Mouse (Mus musculus): Measurements from ENCODE around the gene Ptprf.

Gene Ptprf

GRCm38 (mm10) chr4:118286202-118286601 lies 5.0 kb downstream of the Ptprf start:
- no peak for DNase-seq (ENCODE audit: low spot score)

DNA sequence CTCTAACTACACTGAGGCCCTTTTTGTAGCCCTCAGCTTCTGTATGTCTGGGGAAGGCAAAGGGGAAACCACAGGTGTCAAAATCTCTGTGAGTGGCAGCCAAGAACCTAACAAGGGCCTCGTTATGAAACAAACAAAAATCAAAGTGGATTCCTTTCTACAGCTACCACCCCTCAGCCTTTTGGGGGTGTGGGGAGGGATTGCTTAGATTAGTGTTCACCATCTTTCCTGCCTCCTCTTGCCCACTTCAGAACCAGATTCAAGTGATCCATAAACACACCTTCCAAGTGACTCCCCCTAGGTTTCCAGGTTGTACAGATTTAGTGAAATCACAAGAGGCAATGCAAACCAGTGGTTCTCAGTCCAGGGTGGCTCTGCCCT lies 9.0 kb downstream of the Ptprf start:
- no peak for DNase-seq (ENCODE audit: low spot score)

DNA sequence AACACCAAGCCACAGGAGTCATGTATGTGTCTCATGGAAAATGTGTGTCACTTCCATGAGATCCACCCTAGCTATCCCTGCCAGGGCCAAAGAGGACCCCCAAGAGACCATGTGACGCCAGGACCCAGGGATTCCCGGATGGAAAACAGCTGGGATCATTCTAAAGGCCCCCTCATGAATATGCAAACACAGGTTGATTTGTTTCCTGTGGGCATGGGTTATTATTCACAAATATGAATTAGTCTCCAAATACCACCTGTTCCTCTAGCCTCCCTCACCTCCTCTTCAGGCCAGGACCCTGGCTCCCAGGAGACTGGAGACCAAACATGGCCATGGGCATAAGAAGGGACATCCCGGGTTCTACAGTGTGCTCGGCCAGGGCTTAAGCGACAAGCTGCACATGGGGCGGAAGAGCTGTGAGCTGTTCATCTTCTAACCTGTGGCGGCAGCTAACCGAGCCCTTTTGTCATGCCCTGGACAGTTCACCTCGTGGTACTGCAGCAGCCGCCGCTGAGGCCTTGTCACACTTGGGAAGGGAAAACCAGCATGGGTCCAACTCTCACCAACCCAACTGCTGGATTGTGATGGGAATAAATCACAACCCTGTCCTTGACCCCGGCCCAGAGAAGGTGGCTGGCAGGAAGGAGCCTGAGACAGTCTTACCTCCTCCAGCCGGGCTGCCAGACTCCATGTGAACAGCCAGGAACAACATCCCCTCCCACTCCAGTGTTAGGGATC lies 9.6 kb downstream of the Ptprf start:
- no peak for DNase-seq (ENCODE audit: low spot score)

GRCm38 (mm10) chr4:118280506-118280905 lies 10.7 kb downstream of the Ptprf start:
- DNase-seq (ENCODE audit: low spot score), result peak; percentile 75

DNA sequence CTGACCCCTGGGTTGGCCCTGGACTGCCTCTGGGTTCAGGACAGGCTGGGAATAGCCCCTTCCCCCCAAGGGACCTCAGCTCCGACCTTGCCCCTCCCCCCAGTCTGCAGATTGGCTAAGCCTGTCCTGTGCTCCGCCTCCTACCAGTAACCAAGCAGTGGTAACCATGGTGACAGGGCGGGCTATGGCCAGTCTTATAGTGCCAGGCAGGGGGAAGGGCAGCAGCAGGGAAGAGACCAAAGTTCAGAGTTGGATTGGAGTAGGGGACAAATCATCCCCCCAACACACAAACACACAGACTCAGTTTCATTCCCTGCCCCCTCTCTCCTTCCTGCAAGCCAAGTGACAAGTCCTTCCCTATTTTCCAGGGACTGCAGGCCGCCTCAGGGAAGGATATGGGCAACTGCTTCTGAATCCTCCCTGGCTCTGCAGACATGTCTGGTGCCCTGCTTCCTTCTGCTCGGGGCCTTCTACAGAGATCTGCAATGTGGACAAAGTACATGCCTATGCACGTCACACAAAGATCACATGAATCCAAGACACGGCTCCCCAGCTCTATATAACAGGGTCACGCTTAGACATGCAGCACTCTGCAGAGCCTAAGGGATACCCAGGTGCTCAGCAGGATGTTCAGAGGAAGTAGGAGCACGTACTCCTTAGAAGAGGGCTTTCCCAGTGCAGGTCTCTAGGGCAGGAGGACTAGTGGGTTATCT lies 14.5 kb downstream of the Ptprf start:
- peak; percentile 74 for DNase-seq (ENCODE audit: low spot score)

GRCm38 (mm10) chr4:118275601-118276519 lies 15.3 kb downstream of the Ptprf start:
- no peak for DNase-seq (ENCODE audit: low spot score)

- DNase-seq (ENCODE audit: low spot score), result no peak
These were observed 16.7 kb downstream of the Ptprf start for GRCm38 (mm10) chr4:118274521-118274920.

GRCm38 (mm10) chr4:118273998-118274397 lies 17.2 kb downstream of the Ptprf start:
- DNase-seq (ENCODE audit: low spot score), result no peak

- no peak for DNase-seq (ENCODE audit: low spot score)
These were observed 17.7 kb downstream of the Ptprf start for GRCm38 (mm10) chr4:118273545-118273944.

DNA sequence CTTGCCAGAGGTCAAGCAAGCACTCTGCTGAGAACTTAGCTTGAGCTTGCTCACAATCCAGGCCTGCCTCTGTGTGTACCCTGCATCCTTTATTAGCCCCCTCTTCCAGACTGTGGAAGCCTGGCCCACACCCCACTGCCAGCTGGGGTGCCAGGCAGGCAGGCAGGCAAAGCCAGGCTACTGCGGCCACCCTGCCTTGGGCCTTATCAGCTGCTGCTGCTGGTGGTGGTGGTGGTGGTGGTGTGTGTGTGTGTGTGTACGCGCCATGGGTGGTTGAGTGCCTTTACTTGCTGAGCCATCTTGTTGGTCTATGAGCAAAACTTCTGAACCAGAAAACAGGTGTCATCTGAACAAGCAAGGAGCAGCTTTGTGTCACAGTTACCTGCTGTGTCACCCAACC lies 18.3 kb downstream of the Ptprf start:
- DNase-seq (ENCODE audit: low spot score), result no peak

GRCm38 (mm10) chr4:118272258-118272657 lies 18.9 kb downstream of the Ptprf start:
- peak; percentile 71 for DNase-seq (ENCODE audit: low spot score)

DNA sequence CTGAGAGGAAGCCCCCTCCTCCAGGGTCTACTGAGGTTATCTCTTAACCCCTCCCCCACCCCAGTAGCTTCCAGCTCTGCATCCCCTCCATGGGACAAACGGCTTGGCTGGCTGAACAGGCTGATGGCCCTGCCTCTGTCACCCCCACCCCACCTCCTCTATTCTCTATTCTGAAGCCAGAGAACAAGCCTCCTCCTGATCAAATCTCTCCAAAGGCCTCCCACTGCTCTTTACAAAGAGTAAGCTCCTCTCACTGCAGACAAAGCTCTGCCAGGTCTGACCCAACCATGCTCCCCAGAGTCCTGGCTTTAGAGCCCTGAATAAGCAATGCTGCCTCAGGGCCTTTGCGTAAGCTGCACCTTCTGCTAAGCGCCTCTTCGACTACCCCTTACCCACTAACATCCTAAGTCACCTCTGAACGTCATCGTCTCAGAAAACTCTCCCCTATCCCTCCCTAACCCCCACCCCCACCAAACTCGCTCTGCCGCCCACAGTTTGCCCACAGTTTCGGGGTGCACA lies 19.6 kb downstream of the Ptprf start:
- DNase-seq (ENCODE audit: low spot score), result no peak

- DNase-seq (ENCODE audit: low spot score), result no peak
These were observed 20.5 kb downstream of the Ptprf start for GRCm38 (mm10) chr4:118270706-118271105.

GRCm38 (mm10) chr4:118269999-118270398 lies 21.2 kb downstream of the Ptprf start:
- peak; percentile 49 for DNase-seq (ENCODE audit: low spot score)

DNA sequence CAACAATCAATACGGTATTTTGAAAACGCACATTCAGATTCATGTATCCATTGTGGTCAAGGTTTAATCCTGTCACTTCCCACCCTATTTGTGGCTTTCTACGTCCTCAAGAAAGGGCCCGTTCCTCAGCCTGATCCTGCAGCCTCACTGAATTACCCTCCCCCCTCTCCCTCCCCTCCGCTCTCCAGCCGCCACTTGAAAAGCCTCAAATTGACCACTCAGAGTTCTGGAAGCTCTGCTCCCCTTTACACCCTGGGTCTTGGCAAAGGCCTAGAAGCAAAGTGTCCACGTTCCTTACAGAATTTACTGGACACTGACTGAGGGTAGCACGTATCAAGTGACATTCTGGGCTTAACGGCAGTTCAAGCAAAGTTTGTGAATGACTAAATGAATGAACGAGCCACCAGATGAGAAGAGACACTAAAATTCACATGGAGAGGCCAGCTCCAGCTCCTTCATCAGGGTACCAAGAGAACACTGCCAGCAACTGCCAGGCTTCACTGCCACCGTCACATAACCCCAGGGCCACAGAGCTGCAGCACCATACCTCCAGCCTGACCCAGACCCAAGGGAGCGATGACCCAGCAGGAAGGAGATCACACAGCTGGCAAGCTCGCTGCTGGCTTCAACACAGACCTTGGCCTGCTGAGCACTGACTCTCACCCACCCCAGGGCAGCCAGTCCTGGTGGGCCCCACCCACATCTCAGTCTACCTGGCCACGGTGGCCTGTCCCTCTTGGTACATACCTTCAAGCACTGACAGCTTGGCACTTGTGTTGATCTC lies 22.6 kb downstream of the Ptprf start:
- DNase-seq (ENCODE audit: low spot score), result no peak

GRCm38 (mm10) chr4:118265557-118265956 lies 25.6 kb downstream of the Ptprf start:
- no peak for DNase-seq (ENCODE audit: low spot score)

DNA sequence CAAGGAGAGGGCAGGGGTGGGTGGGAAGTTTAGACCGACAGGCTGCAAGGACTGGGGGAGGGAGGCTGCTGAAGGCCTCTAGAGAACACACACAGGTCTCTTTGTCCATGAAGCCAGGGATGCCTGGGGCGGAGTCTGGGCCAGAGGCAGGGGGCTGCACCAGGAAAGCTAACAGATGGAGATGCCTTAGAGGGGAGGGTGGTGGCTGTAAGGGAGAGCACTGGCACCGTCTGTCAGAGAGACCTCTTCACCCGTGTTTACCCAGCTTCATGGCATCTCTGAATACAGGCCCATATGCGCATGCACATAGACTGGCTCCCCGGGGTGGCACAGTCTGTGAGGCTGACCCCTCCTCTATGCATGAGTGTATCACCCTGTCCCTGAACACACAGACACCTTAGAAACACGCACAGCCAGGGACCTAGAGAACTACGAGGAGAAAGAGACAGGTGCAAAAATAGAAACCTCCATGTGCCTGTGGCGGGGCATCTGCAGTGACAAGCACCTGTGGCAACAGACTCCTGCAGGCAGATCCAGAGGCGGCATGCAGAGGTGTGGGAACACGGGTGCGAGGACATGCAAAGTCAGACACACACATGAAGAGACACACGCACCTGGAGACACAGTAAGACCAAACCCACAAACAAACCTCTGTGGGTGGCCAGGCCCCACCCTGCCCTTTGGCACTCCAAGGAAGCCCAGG lies 29.3 kb downstream of the Ptprf start:
- DNase-seq (ENCODE audit: low spot score), result no peak

GRCm38 (mm10) chr4:118261291-118261690 lies 29.9 kb downstream of the Ptprf start:
- no peak for DNase-seq (ENCODE audit: low spot score)

DNA sequence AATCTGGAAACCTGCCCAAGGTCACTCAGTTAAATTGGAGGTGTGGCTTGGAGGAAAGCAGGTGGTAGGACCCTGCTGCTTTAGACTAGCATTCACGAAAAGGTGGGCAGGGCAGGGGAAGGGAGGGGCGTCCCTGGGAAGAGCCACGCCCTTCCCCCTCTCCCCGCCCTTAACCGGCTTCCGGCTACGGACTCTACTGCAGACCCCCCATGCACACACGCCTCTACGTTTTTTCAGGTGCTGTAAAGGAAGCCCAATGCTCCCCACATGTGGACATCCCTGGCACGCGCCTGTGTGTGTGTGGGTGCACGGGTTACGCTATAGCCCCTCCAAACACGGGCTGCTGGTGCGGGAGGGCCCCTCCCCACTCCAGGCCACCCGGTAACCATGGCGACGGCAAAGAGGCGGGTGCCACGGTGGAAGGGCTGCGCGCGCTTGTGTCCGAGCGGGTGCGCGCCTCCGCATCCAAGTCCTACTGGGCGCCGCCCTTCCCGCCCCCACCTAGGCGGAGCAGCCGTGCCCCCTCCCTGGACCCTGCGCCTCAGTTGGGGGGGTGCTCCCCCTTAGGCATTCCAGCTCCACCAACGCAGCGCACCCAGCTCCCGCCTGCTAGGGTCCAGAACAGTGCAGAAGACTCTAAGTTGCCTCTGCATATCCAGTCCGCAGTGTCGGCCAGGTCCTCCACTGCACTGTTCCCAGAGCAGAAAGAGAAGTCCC lies 30.5 kb downstream of the Ptprf start:
- DNase-seq (ENCODE audit: low spot score), result peak; percentile 80

- no peak for DNase-seq (ENCODE audit: low spot score)
These were observed 31.3 kb downstream of the Ptprf start for GRCm38 (mm10) chr4:118259782-118260463.
